Mouse (Mus musculus): Measurements from ENCODE around the gene 1110032F04Rik. TPM values are rescaled to one million over a fixed set of nuclear protein-coding genes. Genes with fewer than 3 reads are reported as not detected.
"Not testable (repeated sequence)": the region's sequence is repeated elsewhere in the genome, so short reads cannot be mapped to it uniquely, and the experiment has no call there.

Gene 1110032F04Rik
- total RNA-seq (2021) = not detected
- long read RNA-seq, experiment 1 = 0 reads
- long read RNA-seq, experiment 2 = 0 reads

GRCm38 (mm10) chr3:68869211-68869690, at the start of gene 1110032F04Rik:
Gene 1110032F04Rik, plus strand, starts transcription at chr3:68869586.
- DNase-seq (ENCODE audit: low spot score) = no peak

GRCm38 (mm10) chr3:68821406-68821805, 48.0 kb upstream of the 1110032F04Rik start:
- no peak for DNase-seq (ENCODE audit: low spot score)

- DNase-seq (ENCODE audit: low spot score) = no peak
These were observed 47.5 kb upstream of the 1110032F04Rik start for GRCm38 (mm10) chr3:68821926-68822341.

- DNase-seq (ENCODE audit: low spot score) = no peak
These were observed 45.3 kb upstream of the 1110032F04Rik start for GRCm38 (mm10) chr3:68823876-68824764.

GRCm38 (mm10) chr3:68824765-68825090, 44.7 kb upstream of the 1110032F04Rik start:
- DNase-seq (ENCODE audit: low spot score) = no peak

- DNase-seq (ENCODE audit: low spot score) = no peak
These were observed 44.2 kb upstream of the 1110032F04Rik start for GRCm38 (mm10) chr3:68825151-68825550.

- no peak for DNase-seq (ENCODE audit: low spot score)
These were observed 41.7 kb upstream of the 1110032F04Rik start for GRCm38 (mm10) chr3:68827671-68828070.

- no peak for DNase-seq (ENCODE audit: low spot score)
These were observed 39.4 kb upstream of the 1110032F04Rik start for GRCm38 (mm10) chr3:68829944-68830343.

GRCm38 (mm10) chr3:68836857-68837499, 32.4 kb upstream of the 1110032F04Rik start:
- DNase-seq (ENCODE audit: low spot score) = no peak

- peak; percentile 6 for DNase-seq (ENCODE audit: low spot score)
These were observed 29.2 kb upstream of the 1110032F04Rik start for GRCm38 (mm10) chr3:68840206-68840605.

- no peak for DNase-seq (ENCODE audit: low spot score)
These were observed 25.4 kb upstream of the 1110032F04Rik start for GRCm38 (mm10) chr3:68844025-68844424.

- DNase-seq (ENCODE audit: low spot score) = no peak
These were observed 21.1 kb upstream of the 1110032F04Rik start for GRCm38 (mm10) chr3:68848323-68848722.

GRCm38 (mm10) chr3:68852414-68852813, 17.0 kb upstream of the 1110032F04Rik start:
- DNase-seq (ENCODE audit: low spot score) = no peak

GRCm38 (mm10) chr3:68869691-68870567, 543 bp downstream of the 1110032F04Rik start:
- DNase-seq (ENCODE audit: low spot score) = no peak

GRCm38 (mm10) chr3:68870568-68870950, 1.2 kb downstream of the 1110032F04Rik start:
- no peak for DNase-seq (ENCODE audit: low spot score)

GRCm38 (mm10) chr3:68874079-68874478, 4.7 kb downstream of the 1110032F04Rik start:
- DNase-seq (ENCODE audit: low spot score) = no peak

GRCm38 (mm10) chr3:68886845-68887244, 17.5 kb downstream of the 1110032F04Rik start:
- no peak for DNase-seq (ENCODE audit: low spot score)

GRCm38 (mm10) chr3:68895426-68895825, 26.0 kb downstream of the 1110032F04Rik start:
- DNase-seq (ENCODE audit: low spot score) = no peak

GRCm38 (mm10) chr3:68897154-68897553, 27.8 kb downstream of the 1110032F04Rik start:
- no peak for DNase-seq (ENCODE audit: low spot score)

GRCm38 (mm10) chr3:68902636-68903035, 33.2 kb downstream of the 1110032F04Rik start:
- DNase-seq (ENCODE audit: low spot score) = not testable (repeated sequence)

All from gastrocnemius, adult 18-20 months (tissue).